Mouse (Mus musculus): ENCODE measurements around the gene Sh3bp1. TPM values are rescaled to one million over a fixed set of nuclear protein-coding genes. Genes with fewer than 3 reads are reported as not detected.

Gene Sh3bp1
- polyA plus RNA-seq, 1 experiment from 2014 or later = 23.3 TPM

GRCm38 (mm10) chr15:78862280-78862679 is 37.3 kb upstream of the Sh3bp1 start:
- H3K27me3 ChIP-seq (replicated peaks; ENCODE audit: control insufficient read depth, insufficient read depth, low read length) = no peaks in the 10 kb centered on the region
- H3K36me3 ChIP-seq (ENCODE audit: control insufficient read depth, insufficient read depth, low read length) = no peaks in the 10 kb centered on the region
- H3K4me3 ChIP-seq (ENCODE audit: low read length) = no peak overlapping the region
- WGBS = 78% methylated on average over 5 of the region's 5 CpGs
- peaks cover 27% of the 10 kb centered on the region for H3K4me1 ChIP-seq (ENCODE audit: control insufficient read depth, insufficient read depth, low read length)
- no peak overlapping the region for H3K9ac ChIP-seq (ENCODE audit: low read depth, low read length)
- ATAC-seq = no peak
- H3K27ac ChIP-seq (ENCODE audit: low read length) = no peak overlapping the region
- H3K4me2 ChIP-seq (ENCODE audit: low read depth, low read length) = no peak overlapping the region
- no peaks in the 10 kb centered on the region for H3K9me3 ChIP-seq (ENCODE audit: control insufficient read depth, low read length)

- Histone ChIP-seq H3K9me3 (ENCODE audit: control insufficient read depth, low read length) (no peaks in the 10 kb centered on the region), H3K27ac (ENCODE audit: low read length) (no peak overlapping the region), H3K4me2 (ENCODE audit: low read depth, low read length) (no peak overlapping the region), H3K27me3 (replicated peaks; ENCODE audit: control insufficient read depth, insufficient read depth, low read length) (no peaks in the 10 kb centered on the region), H3K9ac (ENCODE audit: low read depth, low read length) (no peak overlapping the region), H3K36me3 (ENCODE audit: control insufficient read depth, insufficient read depth, low read length) (no peaks in the 10 kb centered on the region), H3K4me3 (ENCODE audit: low read length) (no peak overlapping the region), H3K4me1 (ENCODE audit: control insufficient read depth, insufficient read depth, low read length) (peaks cover 29% of the 10 kb centered on the region)
- WGBS = 74% methylated on average over 2 of the region's 2 CpGs
- ATAC-seq = no peak
These were observed 36.4 kb upstream of the Sh3bp1 start for GRCm38 (mm10) chr15:78863154-78863553.

GRCm38 (mm10) chr15:78863852-78864253 is 35.7 kb upstream of the Sh3bp1 start:
- Histone ChIP-seq H3K9me3 (ENCODE audit: control insufficient read depth, low read length) (no peaks in the 10 kb centered on the region), H3K9ac (ENCODE audit: low read depth, low read length) (peak overlapping the region; percentile 37), H3K4me3 (ENCODE audit: low read length) (no peak overlapping the region), H3K27me3 (replicated peaks; ENCODE audit: control insufficient read depth, insufficient read depth, low read length) (no peaks in the 10 kb centered on the region), H3K36me3 (ENCODE audit: control insufficient read depth, insufficient read depth, low read length) (no peaks in the 10 kb centered on the region), H3K27ac (ENCODE audit: low read length) (no peak overlapping the region), H3K4me1 (ENCODE audit: control insufficient read depth, insufficient read depth, low read length) (peaks cover 33% of the 10 kb centered on the region), H3K4me2 (ENCODE audit: low read depth, low read length) (no peak overlapping the region)
- no peak for ATAC-seq
- WGBS = 53% methylated on average over 13 of the region's 13 CpGs

- Histone ChIP-seq H3K4me2 (ENCODE audit: low read depth, low read length) (no peak overlapping the region), H3K27me3 (replicated peaks; ENCODE audit: control insufficient read depth, insufficient read depth, low read length) (no peaks in the 10 kb centered on the region), H3K27ac (ENCODE audit: low read length) (peak overlapping the region; percentile 85), H3K4me1 (ENCODE audit: control insufficient read depth, insufficient read depth, low read length) (peaks cover 31% of the 10 kb centered on the region), H3K9me3 (ENCODE audit: control insufficient read depth, low read length) (no peaks in the 10 kb centered on the region), H3K36me3 (ENCODE audit: control insufficient read depth, insufficient read depth, low read length) (no peaks in the 10 kb centered on the region), H3K4me3 (ENCODE audit: low read length) (no peak overlapping the region), H3K9ac (ENCODE audit: low read depth, low read length) (0 out of 2 replicates have a peak overlapping the region, but pooled peaks have one; percentile 2)
- peak; percentile 72 for ATAC-seq
- WGBS = 12% methylated on average over 9 of the region's 9 CpGs
These were observed 31.2 kb upstream of the Sh3bp1 start for GRCm38 (mm10) chr15:78868398-78868797.

- 0 out of 2 replicates have a peak overlapping the region, but pooled peaks have one; percentile 26 for H3K9ac ChIP-seq (ENCODE audit: low read depth, low read length)
- WGBS = 34% methylated on average over 7 of the region's 7 CpGs
- peaks cover 27% of the 10 kb centered on the region for H3K4me1 ChIP-seq (ENCODE audit: control insufficient read depth, insufficient read depth, low read length)
- no peaks in the 10 kb centered on the region for H3K9me3 ChIP-seq (ENCODE audit: control insufficient read depth, low read length)
- no peaks in the 10 kb centered on the region for H3K36me3 ChIP-seq (ENCODE audit: control insufficient read depth, insufficient read depth, low read length)
- peak; percentile 45 for ATAC-seq
- H3K4me2 ChIP-seq (ENCODE audit: low read depth, low read length) = no peak overlapping the region
- H3K27me3 ChIP-seq (replicated peaks; ENCODE audit: control insufficient read depth, insufficient read depth, low read length) = no peaks in the 10 kb centered on the region
- no peak overlapping the region for H3K4me3 ChIP-seq (ENCODE audit: low read length)
- H3K27ac ChIP-seq (ENCODE audit: low read length) = peak overlapping the region; percentile 85
These were observed 30.7 kb upstream of the Sh3bp1 start for GRCm38 (mm10) chr15:78868826-78869233.

GRCm38 (mm10) chr15:78869775-78870174 is 29.8 kb upstream of the Sh3bp1 start:
- no peak for ATAC-seq
- no peak overlapping the region for H3K4me3 ChIP-seq (ENCODE audit: low read length)
- H3K9ac ChIP-seq (ENCODE audit: low read depth, low read length) = no peak overlapping the region
- no peaks in the 10 kb centered on the region for H3K9me3 ChIP-seq (ENCODE audit: control insufficient read depth, low read length)
- H3K27ac ChIP-seq (ENCODE audit: low read length) = no peak overlapping the region
- no peaks in the 10 kb centered on the region for H3K36me3 ChIP-seq (ENCODE audit: control insufficient read depth, insufficient read depth, low read length)
- 29% methylated on average over 6 of the region's 6 CpGs for WGBS
- peaks cover 25% of the 10 kb centered on the region for H3K4me1 ChIP-seq (ENCODE audit: control insufficient read depth, insufficient read depth, low read length)
- no peak overlapping the region for H3K4me2 ChIP-seq (ENCODE audit: low read depth, low read length)
- no peaks in the 10 kb centered on the region for H3K27me3 ChIP-seq (replicated peaks; ENCODE audit: control insufficient read depth, insufficient read depth, low read length)

- 41% methylated on average over 5 of the region's 5 CpGs for WGBS
- no peaks in the 10 kb centered on the region for H3K9me3 ChIP-seq (ENCODE audit: control insufficient read depth, low read length)
These were observed 27.5 kb upstream of the Sh3bp1 start for GRCm38 (mm10) chr15:78872021-78872608.

GRCm38 (mm10) chr15:78873803-78874435 is 25.6 kb upstream of the Sh3bp1 start:
- no peak for ATAC-seq
- Histone ChIP-seq H3K36me3 (ENCODE audit: control insufficient read depth, insufficient read depth, low read length) (no peaks in the 10 kb centered on the region), H3K4me3 (ENCODE audit: low read length) (no peak overlapping the region), H3K4me1 (ENCODE audit: control insufficient read depth, insufficient read depth, low read length) (peaks cover 26% of the 10 kb centered on the region), H3K27me3 (replicated peaks; ENCODE audit: control insufficient read depth, insufficient read depth, low read length) (no peaks in the 10 kb centered on the region), H3K4me2 (ENCODE audit: low read depth, low read length) (no peak overlapping the region), H3K9ac (ENCODE audit: low read depth, low read length) (0 out of 2 replicates have a peak overlapping the region, but pooled peaks have one; percentile 35), H3K9me3 (ENCODE audit: control insufficient read depth, low read length) (no peaks in the 10 kb centered on the region), H3K27ac (ENCODE audit: low read length) (no peak overlapping the region)
- 57% methylated on average over 13 of the region's 13 CpGs for WGBS

More at GRCm38 (mm10) chr15:78872021-78872608, 27.5 kb upstream of the Sh3bp1 start:
- Histone ChIP-seq H3K4me2 (ENCODE audit: low read depth, low read length) (no peak overlapping the region), H3K4me1 (ENCODE audit: control insufficient read depth, insufficient read depth, low read length) (peaks cover 35% of the 10 kb centered on the region), H3K36me3 (ENCODE audit: control insufficient read depth, insufficient read depth, low read length) (no peaks in the 10 kb centered on the region), H3K27ac (ENCODE audit: low read length) (no peak overlapping the region), H3K27me3 (replicated peaks; ENCODE audit: control insufficient read depth, insufficient read depth, low read length) (no peaks in the 10 kb centered on the region), H3K9ac (ENCODE audit: low read depth, low read length) (no peak overlapping the region), H3K4me3 (ENCODE audit: low read length) (no peak overlapping the region)
- no peak for ATAC-seq

- peak overlapping the region; percentile 99 for H3K27ac ChIP-seq (ENCODE audit: low read length)
- no peak for ATAC-seq
These were observed 24.6 kb upstream of the Sh3bp1 start for GRCm38 (mm10) chr15:78874989-78875388.

More at GRCm38 (mm10) chr15:78874989-78875388, 24.6 kb upstream of the Sh3bp1 start:
- no peaks in the 10 kb centered on the region for H3K27me3 ChIP-seq (replicated peaks; ENCODE audit: control insufficient read depth, insufficient read depth, low read length)
- H3K9me3 ChIP-seq (ENCODE audit: control insufficient read depth, low read length) = no peaks in the 10 kb centered on the region
- H3K4me3 ChIP-seq (ENCODE audit: low read length) = no peak overlapping the region
- WGBS = 62% methylated on average over 8 of the region's 8 CpGs
- H3K9ac ChIP-seq (ENCODE audit: low read depth, low read length) = no peak overlapping the region
- no peaks in the 10 kb centered on the region for H3K36me3 ChIP-seq (ENCODE audit: control insufficient read depth, insufficient read depth, low read length)
- peaks cover 31% of the 10 kb centered on the region for H3K4me1 ChIP-seq (ENCODE audit: control insufficient read depth, insufficient read depth, low read length)
- no peak overlapping the region for H3K4me2 ChIP-seq (ENCODE audit: low read depth, low read length)

All from intestine, embryonic 16.5 days (tissue).